Mouse (Mus musculus): ENCODE measurements around the gene Zfp385a.
"Not testable (repeated sequence)": the region's sequence is repeated elsewhere in the genome, so short reads cannot be mapped to it uniquely, and the experiment has no call there.

The Zfp385a gene

DNA sequence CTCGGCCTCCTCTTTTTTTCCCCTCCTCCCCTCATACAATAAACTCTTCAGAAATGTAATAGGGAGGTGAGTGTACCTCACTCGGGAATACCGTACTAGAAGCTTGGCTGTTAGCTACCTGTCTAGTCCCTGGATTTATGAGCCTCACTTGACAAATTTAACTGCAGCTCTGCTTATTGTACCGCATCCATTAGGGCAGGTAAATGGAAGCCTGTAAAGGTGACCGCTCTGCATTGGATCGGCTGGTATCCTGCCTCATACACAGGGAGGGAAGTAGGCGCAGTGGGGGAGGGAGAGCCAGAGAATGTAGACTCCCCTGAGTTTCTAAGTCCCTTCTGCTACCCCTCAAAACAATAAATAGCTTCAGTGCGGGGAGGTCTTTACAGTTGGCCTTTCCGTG is 49.0 kb downstream of the Zfp385a start:
- DNase-seq (ENCODE audit: low spot score in 2 of 2) = no peak

GRCm38 (mm10) chr15:103290417-103290816 is 49.5 kb downstream of the Zfp385a start:
- DNase-seq (ENCODE audit: low spot score in 2 of 2) = no peak

DNA sequence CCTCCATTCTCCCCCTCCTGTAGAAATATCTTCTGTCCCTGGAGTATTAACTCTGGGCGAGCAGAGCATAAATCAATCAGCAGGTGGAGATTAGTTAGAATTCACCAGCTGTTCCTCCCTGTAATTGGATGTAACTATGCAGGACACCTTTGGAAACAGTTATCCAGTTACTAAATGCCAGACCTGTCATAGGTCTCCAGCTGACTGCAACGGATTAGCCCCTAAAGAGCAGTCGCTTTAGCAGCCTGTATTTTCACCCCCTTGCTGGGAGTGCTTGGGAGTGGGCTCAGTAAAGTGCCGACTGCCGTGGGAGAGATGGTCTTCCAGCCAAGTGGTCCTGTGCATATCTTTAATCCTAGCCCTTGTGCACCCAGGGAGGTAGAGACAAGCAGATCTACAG is 50.3 kb downstream of the Zfp385a start:
- DNase-seq (ENCODE audit: low spot score in 2 of 2) = no peak

GRCm38 (mm10) chr15:103285778-103286417 is 54.0 kb downstream of the Zfp385a start:
- DNase-seq (ENCODE audit: low spot score in 2 of 2) = no peak

DNA sequence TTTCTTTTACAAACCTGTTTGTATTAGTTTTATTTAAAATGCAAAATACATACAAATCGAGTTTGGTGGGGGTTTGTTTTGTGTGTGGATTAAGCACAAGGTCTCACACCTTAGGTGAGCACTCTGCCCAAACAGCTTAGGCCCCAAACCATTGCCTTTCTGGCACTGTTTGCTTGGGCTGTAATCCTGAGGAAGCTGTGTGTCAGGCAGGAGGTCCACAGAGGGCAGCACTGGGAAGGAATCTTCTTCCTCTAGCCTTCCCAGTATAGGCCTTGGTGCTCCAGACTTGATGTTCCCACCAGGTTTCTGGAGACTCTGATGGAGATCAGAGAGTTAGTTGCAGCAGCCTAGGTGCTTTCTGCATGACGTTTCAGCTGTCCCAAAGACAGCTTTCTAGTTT is 55.2 kb downstream of the Zfp385a start:
- DNase-seq (ENCODE audit: low spot score in 2 of 2) = no peak

DNA sequence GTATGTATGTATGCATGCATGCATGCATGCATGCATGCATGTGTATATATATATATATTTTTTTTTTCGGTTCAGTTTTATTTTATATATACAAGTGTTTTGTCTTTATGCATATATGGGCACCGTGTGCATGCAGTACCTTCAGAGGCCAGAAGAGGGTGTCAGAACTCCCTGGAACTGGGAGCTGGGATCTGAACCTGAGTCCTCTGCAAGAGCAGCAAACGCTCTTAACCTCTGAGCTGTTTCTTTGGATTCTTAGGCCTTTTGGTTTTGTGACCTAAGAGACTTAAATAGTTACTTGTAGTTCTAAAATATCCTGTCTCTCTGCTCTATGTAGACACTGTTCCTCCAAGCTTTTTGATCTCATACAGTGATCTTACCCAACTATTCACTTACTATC is 55.8 kb downstream of the Zfp385a start:
- peak in 1 of 2 experiments; percentile 43 for DNase-seq (ENCODE audit: low spot score in 2 of 2)

DNA sequence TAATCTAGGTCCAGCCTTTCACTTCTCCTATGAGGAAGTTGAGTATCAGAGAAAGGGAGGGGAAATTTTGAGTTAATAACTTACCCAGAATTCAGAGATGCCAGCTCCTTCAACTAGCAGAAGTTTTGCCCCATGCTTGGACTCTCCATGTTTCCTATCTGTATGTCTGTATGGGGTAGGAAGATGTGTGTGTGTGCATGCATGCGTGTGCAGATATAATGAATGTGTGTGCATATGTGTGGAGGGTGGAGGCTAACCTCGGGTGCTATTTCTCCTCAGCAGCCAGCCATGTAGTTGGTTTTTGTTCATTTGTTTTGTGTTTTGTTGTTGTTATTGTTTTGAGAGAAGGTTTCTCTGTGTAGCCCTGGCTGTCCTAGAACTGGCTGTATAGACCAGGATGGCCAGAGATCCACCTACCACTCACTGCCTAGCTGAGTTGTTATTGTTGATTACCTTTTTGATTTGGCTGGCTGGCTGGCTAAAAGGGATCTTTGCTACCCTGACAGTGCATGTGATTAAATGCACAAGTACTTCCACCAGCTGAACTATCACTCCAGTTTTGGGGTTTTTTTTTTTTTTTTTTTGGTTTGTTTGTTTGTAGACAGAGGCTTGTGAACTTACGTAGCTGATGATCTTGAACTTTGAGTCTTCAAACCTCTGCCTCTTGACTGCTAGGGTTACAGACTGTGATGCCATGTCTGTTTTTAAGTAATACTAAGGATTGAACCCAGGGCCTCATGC is 58.3 kb downstream of the Zfp385a start:
- DNase-seq (ENCODE audit: low spot score in 2 of 2) = no peak

- peak; percentile 29 to 39 for DNase-seq (ENCODE audit: low spot score in 2 of 2)
Observed at GRCm38 (mm10) chr15:103280817-103281464, 59.0 kb downstream of the Zfp385a start.

DNA sequence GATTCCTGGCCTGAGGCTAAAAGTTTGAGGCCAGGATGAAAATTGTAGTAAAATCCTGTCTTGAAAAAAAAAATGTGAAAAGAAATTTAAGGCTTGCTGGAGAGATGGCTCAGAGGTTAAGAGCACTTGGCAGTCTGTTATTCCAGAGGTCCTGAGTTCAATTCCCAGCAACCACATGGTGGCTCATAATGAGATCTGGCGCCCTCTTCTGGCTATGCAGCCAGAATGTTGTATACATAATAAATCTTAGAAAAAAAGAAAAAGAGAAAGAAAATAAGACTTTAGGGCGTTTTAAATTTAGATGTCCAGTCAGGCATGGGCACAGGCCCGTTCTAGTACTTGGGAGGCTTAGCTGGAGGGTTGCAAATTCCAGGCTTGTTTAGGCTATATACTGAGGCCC is 60.1 kb downstream of the Zfp385a start:
- DNase-seq (ENCODE audit: low spot score in 2 of 2) = peak; percentile 26 to 54

GRCm38 (mm10) chr15:103277949-103278348 is 61.9 kb downstream of the Zfp385a start:
- no peak for DNase-seq (ENCODE audit: low spot score in 2 of 2)

DNA sequence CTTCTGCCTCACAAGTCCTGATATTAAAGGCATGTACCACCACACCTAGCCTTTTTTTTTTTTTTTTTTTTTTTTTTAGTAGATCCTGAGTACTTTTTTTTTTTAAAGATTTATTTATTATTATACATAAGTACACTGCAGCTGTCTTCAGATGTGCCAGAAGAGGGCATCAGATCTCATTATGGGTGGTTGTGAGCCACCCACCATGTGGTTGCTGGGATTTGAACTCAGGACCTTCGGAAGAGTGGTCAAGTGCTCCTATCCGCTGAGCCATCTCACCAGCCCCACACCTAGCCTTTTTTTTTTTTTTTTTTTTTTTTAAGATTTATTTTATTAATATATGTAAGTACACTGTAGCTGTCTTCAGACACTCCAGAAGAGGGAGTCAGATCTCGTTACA is 64.0 kb downstream of the Zfp385a start:
- not testable (repeated sequence) for DNase-seq (ENCODE audit: low spot score in 2 of 2)

DNA sequence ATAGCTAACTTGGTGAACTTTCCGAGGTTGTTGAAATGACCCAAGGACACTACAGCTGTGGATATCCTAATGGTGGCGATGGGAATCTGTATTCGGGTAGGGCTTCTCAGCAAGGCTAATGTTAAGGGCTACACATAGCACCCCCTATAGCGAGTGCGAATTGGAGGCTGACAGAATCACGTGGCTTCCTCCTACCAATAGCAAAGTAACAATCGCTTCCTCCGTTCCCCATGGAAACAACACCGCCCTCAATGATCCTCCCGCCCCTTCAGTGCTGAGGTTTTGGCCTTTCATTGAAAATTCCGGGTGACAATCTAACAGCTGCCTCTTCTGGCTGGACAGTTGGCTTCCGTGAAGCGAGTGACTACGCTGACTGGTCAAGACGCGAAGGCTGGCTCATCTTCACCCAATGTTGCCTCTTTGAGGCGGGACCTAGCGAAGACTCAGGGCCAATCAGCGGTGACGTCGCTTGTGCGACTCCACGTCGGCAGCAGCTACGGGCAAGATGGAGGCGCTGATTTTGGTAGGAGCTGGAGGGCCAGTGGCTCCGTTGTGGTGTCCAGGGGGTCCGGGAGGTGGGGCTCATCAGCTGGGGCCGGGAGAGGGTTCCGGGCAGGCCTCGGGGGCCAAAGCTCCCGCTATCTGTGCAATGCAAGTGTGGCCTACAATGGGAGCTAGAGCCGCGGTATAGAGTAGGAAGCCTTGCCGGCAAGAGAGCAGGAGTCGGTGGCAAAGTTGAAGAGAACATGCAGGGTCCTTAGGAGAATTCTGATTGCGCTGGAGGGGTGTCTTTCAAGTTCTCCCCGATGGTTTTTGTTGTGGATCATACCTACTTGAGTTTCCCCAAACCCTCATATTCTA is 67.2 kb downstream of the Zfp385a start, which contains the start of gene Copz1:
Gene Copz1, plus strand, starts transcription at position 296 of the 861 bp plus-strand sequence.
- peak; percentile 95 to 96 for DNase-seq (ENCODE audit: low spot score in 2 of 2)

DNA sequence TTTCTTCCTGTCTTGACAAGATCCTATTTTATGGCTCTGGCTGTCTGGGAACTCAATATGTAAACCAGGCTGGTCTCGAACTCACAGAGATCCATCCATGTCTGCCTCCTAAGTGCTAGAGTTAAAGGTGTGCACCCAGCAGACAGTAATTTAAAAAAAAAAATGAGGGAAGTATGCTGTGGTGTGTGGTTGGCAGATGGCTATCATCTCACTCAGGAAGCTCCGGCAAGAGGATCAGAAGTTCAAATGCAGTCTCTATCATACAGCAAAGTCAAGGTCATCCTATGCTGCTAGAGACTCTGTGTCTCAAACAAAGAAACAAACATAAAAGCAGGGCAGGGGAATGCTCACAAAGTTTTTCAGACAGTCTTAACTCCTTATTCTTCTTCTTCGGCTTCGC is 71.0 kb downstream of the Zfp385a start:
- no peak for DNase-seq (ENCODE audit: low spot score in 2 of 2)

GRCm38 (mm10) chr15:103264794-103265193 is 75.1 kb downstream of the Zfp385a start:
- DNase-seq (ENCODE audit: low spot score in 2 of 2) = no peak

Measured in natural killer cell, adult 2 months (primary cell).